Mouse (Mus musculus) testis, adult 2 months (tissue): ENCODE results near the gene Pip5k1c. TPM values are rescaled to one million over a fixed set of nuclear protein-coding genes. Genes with fewer than 3 reads are reported as not detected.

ENCODE experiments used
- H3K27ac ChIP-seq: fragments of 200-500 bp; 2 replicates; pipeline ENCODE4 v1.5.1; 2012; ENCODE audit warnings: low read depth, low read length; ENCODE audit not compliant: control insufficient read depth, insufficient read depth
- H3K27me3 ChIP-seq: fragments of 200-500 bp; 2 replicates; pipeline ENCODE4 v1.6.1; 2012; ENCODE audit warnings: mild to moderate bottlenecking, low read length, moderate library complexity; ENCODE audit not compliant: control insufficient read depth, insufficient read depth
- H3K36me3 ChIP-seq: fragments of 200-500 bp; 2 replicates; pipeline ENCODE4 v1.6.1; 2012; ENCODE audit warnings: mild to moderate bottlenecking, low read length; ENCODE audit not compliant: control insufficient read depth, insufficient read depth
- H3K4me1 ChIP-seq: fragments of 200-500 bp; 2 replicates; pipeline ENCODE4 v1.6.1; 2012; ENCODE audit warnings: low read length; ENCODE audit not compliant: control insufficient read depth, insufficient read depth
- H3K4me3 ChIP-seq: fragments of 200-500 bp; 2 replicates; pipeline ENCODE4 v1.5.1; 2012; ENCODE audit warnings: low read depth, mild to moderate bottlenecking, low read length, moderate library complexity, mixed read lengths; ENCODE audit not compliant: control insufficient read depth
- CTCF ChIP-seq: fragments of 200-500 bp; IDR thresholded peaks from 2 replicates; pipeline ENCODE4 v1.5.1; 2012; ENCODE audit warnings: low read depth, mild to moderate bottlenecking, inconsistent platforms, low read length, moderate library complexity; ENCODE audit not compliant: control insufficient read depth, insufficient read depth, insufficient replicate concordance
- POLR2A ChIP-seq: fragments of 200-500 bp; IDR thresholded peaks from 2 replicates; pipeline ENCODE4 v1.6.1; 2012; ENCODE audit warnings: low read depth, mild to moderate bottlenecking, inconsistent platforms, low read length, moderate library complexity; ENCODE audit not compliant: control insufficient read depth
- polyA plus RNA-seq: library from polyadenylated mRNA; depleted of rRNA; stranded (reverse); fragments of >200 nt; gene quantifications from 2 replicates; pipeline ENCODE4 v1.2.3, GENCODE M21; 2012

Pip5k1c gene
- polyA plus RNA-seq, 1 experiment = 10.1 TPM

DNA sequence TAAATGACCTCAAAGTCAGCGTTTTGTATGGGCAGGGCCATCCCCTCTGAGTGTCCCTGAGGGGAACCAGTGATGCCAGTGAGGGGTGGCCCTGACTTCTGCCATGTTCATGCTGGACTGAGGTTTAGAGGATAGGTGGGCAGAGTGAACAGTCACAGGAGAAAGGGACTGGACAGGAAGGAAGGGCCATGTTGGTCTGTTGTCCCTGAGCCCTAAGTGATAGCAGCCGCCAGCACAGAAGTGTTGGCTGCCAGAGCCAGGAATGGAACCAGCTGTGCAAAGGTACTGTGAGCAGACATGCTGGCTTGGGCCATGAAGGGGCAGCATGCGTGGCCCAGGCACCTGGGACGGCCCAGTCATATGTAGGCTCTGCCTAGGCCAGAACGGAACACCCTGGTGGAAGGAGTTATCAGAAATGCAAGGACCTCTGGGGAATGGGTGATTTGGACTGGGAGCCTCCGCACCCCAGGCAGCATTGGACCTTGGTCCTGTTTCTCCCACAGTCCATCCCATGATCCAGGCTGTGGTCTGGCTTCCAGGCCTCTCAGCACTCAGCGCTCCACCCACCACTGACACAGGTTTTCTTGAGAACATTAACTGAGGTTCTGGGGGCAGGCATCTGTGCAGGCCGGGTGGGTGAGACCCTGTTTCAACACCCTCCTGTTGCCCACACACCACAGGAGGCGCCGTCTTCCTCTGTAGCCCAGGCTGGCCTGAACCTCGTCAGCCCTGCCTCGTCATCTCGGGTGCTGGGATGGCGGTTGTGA is 7.0 kb downstream of the Pip5k1c start:
- TF ChIP-seq POLR2A (no peak), CTCF (no peak)
- Histone ChIP-seq H3K36me3 (no peaks in the 10 kb centered on the region), H3K4me1 (no peaks in the 10 kb centered on the region; the same call in 1 of the 2 replicates), H3K27ac (no peak overlapping the region), H3K4me3 (no peak overlapping the region), H3K27me3 (no peaks in the 10 kb centered on the region)

DNA sequence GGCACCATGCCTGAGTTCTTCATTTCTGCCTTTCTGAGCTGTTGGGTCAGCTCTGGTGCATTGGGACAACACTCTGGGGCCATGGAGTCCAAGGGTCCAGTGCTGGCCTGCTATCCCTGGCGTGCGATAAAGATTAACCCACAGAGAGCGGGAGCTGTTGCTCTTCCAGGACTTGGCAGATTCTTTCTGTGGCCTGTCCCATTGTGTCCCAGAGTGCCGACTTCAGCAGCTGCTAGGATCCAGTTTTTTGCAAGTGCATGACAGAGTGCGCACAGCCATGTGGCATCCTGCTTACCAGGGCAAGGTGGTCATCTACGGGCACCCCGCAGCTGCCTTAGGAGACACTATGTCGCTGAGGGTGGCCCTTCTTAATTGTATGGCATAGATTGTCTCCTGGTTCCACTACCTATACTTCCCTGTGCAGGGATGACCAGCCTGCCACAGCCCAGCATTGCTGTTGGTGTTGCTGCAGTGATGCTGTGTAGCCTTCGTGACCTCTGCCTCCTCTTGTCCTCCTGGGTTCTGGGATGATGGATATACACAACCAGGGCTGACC is 7.7 kb downstream of the Pip5k1c start:
- H3K4me3 ChIP-seq = no peak overlapping the region
- no peaks in the 10 kb centered on the region for H3K27me3 ChIP-seq
- TF ChIP-seq POLR2A = no peak
- TF ChIP-seq CTCF = no peak
- no peak overlapping the region for H3K27ac ChIP-seq
- no peaks in the 10 kb centered on the region for H3K36me3 ChIP-seq
- H3K4me1 ChIP-seq = no peaks in the 10 kb centered on the region; the same call in 1 of the 2 replicates

DNA sequence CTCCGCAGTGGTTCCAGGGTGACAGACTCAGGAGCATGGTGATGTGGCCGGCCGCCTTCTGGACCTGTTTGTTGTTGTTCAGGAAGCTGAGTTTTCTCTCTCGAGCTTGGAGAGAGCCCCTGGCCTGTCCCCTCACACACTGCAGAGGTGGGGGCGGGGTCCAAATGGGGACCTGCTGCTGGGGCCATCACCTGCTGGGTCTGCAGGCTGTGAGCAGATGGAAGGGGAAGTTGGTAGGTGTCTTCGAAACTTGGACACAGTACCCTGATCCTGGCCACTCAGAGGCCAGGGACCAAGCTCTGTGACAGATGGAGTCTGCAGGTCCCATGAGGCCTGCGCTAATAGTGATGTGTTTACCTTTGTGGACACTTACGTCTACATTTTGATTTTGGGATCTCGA is 8.6 kb downstream of the Pip5k1c start:
- Histone ChIP-seq H3K27me3 (no peaks in the 10 kb centered on the region), H3K4me3 (no peak overlapping the region), H3K4me1 (no peaks in the 10 kb centered on the region; the same call in 1 of the 2 replicates), H3K36me3 (no peaks in the 10 kb centered on the region), H3K27ac (no peak overlapping the region)
- TF ChIP-seq POLR2A = no peak
- no peak for TF ChIP-seq CTCF

DNA sequence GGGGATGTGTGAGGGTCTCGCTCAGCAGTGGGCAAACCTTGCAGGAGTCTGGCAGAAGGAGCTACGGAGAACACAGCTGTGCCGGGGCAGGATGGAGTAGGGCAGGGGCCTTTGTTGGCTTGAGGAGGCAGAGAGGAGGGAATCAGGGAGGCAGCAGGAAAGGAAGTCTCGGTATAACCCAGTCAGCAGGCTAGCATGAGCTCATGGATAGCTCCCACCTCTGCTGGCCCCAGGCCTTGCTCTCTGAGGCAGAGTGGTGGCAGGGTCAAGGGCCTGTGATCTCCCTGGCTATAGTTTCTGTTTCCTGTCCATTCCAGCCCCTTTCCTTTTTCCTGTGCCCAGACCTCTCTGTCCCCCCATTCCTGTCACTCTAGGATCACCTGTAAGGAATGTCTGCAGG is 9.5 kb downstream of the Pip5k1c start:
- no peak for TF ChIP-seq CTCF
- Histone ChIP-seq H3K36me3 (no peaks in the 10 kb centered on the region), H3K4me3 (no peak overlapping the region), H3K27me3 (no peaks in the 10 kb centered on the region), H3K27ac (no peak overlapping the region), H3K4me1 (no peaks in the 10 kb centered on the region; the same call in 1 of the 2 replicates)

DNA sequence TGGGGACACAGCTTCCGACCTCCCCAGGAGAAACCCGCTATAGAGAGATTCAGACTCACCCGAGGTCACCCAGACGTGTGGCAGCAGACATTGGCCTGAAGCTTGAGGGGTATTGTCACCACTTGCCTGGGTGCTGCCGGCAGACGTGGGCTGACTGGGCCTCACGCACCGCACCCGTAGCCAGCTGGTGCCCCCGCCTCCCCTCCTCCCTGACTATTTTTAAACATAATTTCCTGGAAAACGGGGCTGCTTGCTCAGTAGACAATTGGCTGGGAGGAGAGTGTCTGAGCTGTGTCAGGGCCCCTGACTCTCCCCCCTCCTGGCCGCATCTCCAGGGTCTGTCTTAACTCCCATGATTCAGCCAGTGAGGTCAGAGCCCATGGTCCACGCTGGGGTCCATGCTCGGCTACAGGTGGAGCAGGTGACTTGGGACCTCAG is 10.0 kb downstream of the Pip5k1c start:
- H3K36me3 ChIP-seq = no peaks in the 10 kb centered on the region
- no peak overlapping the region for H3K27ac ChIP-seq

DNA sequence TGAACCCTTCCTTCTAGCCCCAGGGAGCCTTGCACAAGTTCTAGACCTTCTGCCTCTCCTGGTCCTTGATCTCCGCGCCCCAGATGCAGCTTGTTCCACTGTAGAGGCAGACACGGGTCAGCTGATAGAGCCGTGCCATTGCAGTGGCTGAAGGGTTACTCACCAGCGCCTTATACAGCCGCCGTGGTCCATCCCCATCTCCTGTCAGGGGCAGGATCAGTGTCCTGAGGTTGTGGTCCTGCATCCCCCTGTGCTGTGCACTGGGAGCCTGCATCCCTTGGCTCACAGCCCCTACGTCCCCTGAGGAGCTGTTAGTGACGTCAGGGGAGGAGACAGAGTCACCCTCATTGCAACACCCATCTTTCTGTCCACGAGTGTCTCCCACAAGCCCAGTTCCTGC is 10.5 kb downstream of the Pip5k1c start:
- H3K27ac ChIP-seq = no peak overlapping the region
- H3K4me3 ChIP-seq = no peak overlapping the region
- no peaks in the 10 kb centered on the region for H3K27me3 ChIP-seq
- H3K36me3 ChIP-seq = no peaks in the 10 kb centered on the region
- TF ChIP-seq POLR2A = no peak
- no peak for TF ChIP-seq CTCF
- no peaks in the 10 kb centered on the region; the same call in 1 of the 2 replicates for H3K4me1 ChIP-seq

More for the DNA sequence above, 10.0 kb downstream of the Pip5k1c start:
- Histone ChIP-seq H3K4me3 (no peak overlapping the region), H3K4me1 (no peaks in the 10 kb centered on the region; the same call in 1 of the 2 replicates), H3K27me3 (no peaks in the 10 kb centered on the region)
- no peak for TF ChIP-seq POLR2A
- TF ChIP-seq CTCF = no peak

DNA sequence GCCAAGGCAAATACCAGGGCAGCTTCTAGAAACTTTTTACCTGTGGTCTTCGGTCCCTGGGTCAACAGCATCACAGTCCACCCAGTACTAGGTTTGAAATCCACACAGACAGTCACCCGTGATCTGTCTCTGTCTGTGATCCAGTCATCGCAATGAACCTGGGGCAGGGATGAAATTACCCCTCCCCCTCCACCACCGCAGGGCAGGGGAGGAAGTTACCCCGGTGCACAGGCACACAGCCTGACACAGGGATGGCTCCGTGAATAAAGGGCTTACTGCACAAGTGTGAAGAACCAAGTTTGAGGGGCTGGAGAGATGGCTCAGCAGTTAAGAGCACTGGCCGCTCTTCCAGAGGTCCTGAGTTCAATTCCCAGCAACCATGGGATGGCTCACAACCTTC is 11.0 kb downstream of the Pip5k1c start:
- Histone ChIP-seq H3K4me3 (no peak overlapping the region), H3K4me1 (no peaks in the 10 kb centered on the region; the same call in 1 of the 2 replicates), H3K27me3 (no peaks in the 10 kb centered on the region), H3K36me3 (no peaks in the 10 kb centered on the region), H3K27ac (no peak overlapping the region)
- TF ChIP-seq POLR2A = no peak
- no peak for TF ChIP-seq CTCF
